Mouse (Mus musculus): ENCODE data around the gene Fcrls.

Fcrls gene

GRCm38 (mm10) chr3:87263436-87263835 is at the start of gene Fcrls:
TSS of gene Fcrls (minus strand) at chr3:87263738.
- no peak for DNase-seq (ENCODE audit: low spot score)

- no peak for DNase-seq (ENCODE audit: low spot score)
These were observed 46.4 kb upstream of the Fcrls start for GRCm38 (mm10) chr3:87309922-87310321.

- no peak for DNase-seq (ENCODE audit: low spot score)
These were observed 36.4 kb upstream of the Fcrls start for GRCm38 (mm10) chr3:87299901-87300300.

- DNase-seq (ENCODE audit: low spot score), result no peak
These were observed 10.8 kb upstream of the Fcrls start for GRCm38 (mm10) chr3:87274372-87274771.

GRCm38 (mm10) chr3:87266581-87266980 is 3.0 kb upstream of the Fcrls start:
- DNase-seq (ENCODE audit: low spot score), result no peak

GRCm38 (mm10) chr3:87255239-87255638 is 8.3 kb downstream of the Fcrls start:
- DNase-seq (ENCODE audit: low spot score), result no peak

- DNase-seq (ENCODE audit: low spot score), result no peak
These were observed 14.0 kb downstream of the Fcrls start for GRCm38 (mm10) chr3:87249571-87249970.

GRCm38 (mm10) chr3:87247292-87247691 is 16.2 kb downstream of the Fcrls start:
- DNase-seq (ENCODE audit: low spot score), result no peak

GRCm38 (mm10) chr3:87243654-87244053 is 19.9 kb downstream of the Fcrls start:
- peak; percentile 3 for DNase-seq (ENCODE audit: low spot score)

- DNase-seq (ENCODE audit: low spot score), result no peak
These were observed 22.6 kb downstream of the Fcrls start for GRCm38 (mm10) chr3:87240909-87241308.

GRCm38 (mm10) chr3:87223636-87224035 is 39.9 kb downstream of the Fcrls start:
- no peak for DNase-seq (ENCODE audit: low spot score)

GRCm38 (mm10) chr3:87222346-87222745 is 41.2 kb downstream of the Fcrls start:
- no peak for DNase-seq (ENCODE audit: low spot score)

- DNase-seq (ENCODE audit: low spot score), result no peak
These were observed 48.4 kb downstream of the Fcrls start for GRCm38 (mm10) chr3:87215176-87215575.

GRCm38 (mm10) chr3:87214221-87214864 is 49.2 kb downstream of the Fcrls start:
- DNase-seq (ENCODE audit: low spot score), result no peak

GRCm38 (mm10) chr3:87206336-87207075 is 57.0 kb downstream of the Fcrls start:
- DNase-seq (ENCODE audit: low spot score), result no peak

Data from c-Kit-positive CD71-positive TER-119-positive erythroid progenitor cells, embryonic 14.5 days (primary cell).